Mouse (Mus musculus): ENCODE measurements at regions not wholly inside any gene's neighbourhood (a gene's known extent, or its start where the extent isn't known, plus 50 kb on each side); places are given as distances from the start of the nearest gene placed in this dataset.
A peak's percentile ranks its signal among the peaks of the same experiment; 100 is the strongest.

- no peak for DNase-seq
These were observed 582.0 kb upstream of the Negr1 start for GRCm38 (mm10) chr3:155979636-155980035.

- DNase-seq, result no peak
These were observed 567.5 kb upstream of the Negr1 start for GRCm38 (mm10) chr3:155994044-155994443.

- DNase-seq, result no peak
These were observed 543.8 kb upstream of the Negr1 start for GRCm38 (mm10) chr3:156017676-156018230.

- DNase-seq, result no peak
These were observed 532.9 kb upstream of the Negr1 start for GRCm38 (mm10) chr3:156028602-156029188.

DNA sequence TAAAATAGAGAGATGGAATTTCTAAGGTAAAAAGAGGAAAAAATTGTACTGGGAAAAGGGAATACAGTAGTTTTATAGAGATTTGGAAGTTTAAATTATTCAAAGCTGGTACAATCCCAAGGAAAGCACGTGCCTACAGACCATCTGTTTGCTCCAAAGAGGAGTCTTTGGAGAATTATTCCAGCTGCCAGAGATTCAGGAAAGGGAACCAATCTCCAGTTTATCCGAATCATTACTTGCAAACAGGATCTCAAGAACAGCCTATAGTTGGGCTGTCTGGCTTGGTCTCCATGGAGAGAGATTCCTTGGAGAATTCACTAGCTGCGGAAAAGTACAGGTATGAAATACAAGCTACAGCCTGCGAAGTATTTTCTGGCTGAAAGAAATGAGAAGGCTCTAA is 491.3 kb upstream of the Negr1 start:
- no peak for DNase-seq

DNA sequence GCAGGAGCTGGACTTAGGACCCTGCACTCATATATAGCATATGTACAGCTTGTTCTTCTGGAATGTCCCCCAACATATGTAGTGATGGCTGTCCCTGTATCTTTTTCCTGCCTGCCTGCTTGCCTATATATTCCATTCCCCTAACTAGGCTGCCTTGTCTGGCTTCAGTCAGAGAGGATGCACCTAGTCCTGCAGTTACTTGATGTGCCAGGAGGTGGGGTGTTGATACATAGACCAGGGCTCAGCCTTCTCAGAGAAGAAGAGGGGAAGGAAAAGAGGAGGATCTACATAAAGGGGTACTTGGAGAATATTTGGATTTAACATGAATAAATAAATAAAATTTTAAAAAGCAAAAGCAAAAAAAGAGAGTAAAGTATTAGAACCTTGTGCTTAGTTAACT is 479.3 kb upstream of the Negr1 start:
- DNase-seq, result no peak

DNA sequence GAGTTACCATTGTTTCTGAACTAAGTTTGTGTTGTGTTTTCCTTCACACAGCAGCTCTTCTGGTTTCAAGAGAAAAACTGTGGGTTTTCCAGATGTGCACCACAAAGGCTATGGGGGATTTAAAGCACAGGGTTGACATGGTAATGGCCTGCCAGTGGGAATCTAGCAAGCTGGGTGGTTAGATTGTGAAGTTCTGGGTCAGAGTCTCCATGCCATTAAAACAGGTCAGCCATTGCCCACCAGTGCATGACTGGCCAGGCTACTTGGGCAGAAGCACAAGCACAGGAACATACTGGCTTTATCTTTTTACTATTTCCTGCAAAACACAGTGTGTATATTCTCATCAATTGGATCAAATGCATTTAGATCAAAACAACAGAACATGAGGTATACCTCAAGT is 467.9 kb upstream of the Negr1 start:
- no peak for DNase-seq

- DNase-seq, result no peak
These were observed 466.6 kb upstream of the Negr1 start for GRCm38 (mm10) chr3:156094990-156095389.

GRCm38 (mm10) chr3:156105788-156106187 is 455.8 kb upstream of the Negr1 start:
- no peak for DNase-seq

DNA sequence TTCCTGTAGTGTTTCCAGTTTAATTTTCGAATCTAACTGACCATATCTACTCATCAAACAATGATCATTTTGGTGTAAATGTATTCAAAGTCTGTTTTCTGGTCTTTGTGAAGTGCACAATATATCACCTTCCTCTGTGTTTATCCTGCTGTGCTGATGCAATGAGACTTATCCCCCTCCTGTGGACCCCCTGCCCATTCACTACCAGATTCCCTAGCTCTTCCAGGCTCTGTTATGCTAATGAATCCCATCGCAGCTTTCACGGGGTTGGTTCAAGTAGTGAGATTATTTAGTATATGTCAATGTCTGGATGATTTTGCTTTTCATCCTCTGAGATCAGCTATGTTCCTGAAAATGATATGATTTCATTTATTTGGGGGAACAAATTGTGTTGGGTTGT is 441.3 kb upstream of the Negr1 start:
- DNase-seq, result no peak

DNA sequence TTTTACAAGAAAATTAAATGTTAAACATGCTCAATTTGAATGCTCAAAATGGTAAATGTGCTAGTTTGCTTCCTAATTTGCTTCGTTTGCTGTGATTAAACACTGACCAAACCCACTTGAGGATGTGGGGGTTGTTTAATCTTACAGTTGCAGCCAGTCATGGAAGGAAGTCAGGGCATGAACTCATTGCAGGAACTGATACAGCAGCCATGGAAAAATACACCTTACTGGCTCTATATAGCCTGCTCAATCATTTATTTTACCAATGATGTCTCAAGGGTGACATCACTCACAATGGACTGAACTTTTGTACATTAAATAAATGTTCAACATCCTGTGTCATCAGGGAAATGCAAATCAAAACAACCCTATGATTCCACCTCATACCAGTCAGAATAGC is 430.0 kb upstream of the Negr1 start:
- DNase-seq, result no peak

- DNase-seq, result no peak
These were observed 420.2 kb upstream of the Negr1 start for GRCm38 (mm10) chr3:156141355-156141754.

DNA sequence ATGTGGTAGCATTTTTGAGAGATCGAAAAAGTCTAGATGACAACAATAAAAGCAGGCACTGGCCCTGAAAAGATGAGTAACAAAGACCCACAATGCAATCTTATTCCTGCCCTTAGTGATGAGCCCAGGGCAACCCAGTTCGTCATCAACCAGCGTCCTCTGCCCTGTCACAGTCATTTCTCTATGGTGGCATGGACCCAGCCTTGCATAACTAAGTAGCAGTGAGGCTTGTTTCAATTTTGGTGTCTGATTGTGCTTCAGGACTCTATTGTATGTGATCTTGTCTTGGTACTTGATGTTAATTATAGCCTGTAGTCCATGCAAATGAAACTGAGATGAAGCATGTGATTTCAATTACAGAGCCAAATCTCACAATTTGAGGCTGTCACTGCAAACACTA is 412.3 kb upstream of the Negr1 start:
- DNase-seq, result no peak

DNA sequence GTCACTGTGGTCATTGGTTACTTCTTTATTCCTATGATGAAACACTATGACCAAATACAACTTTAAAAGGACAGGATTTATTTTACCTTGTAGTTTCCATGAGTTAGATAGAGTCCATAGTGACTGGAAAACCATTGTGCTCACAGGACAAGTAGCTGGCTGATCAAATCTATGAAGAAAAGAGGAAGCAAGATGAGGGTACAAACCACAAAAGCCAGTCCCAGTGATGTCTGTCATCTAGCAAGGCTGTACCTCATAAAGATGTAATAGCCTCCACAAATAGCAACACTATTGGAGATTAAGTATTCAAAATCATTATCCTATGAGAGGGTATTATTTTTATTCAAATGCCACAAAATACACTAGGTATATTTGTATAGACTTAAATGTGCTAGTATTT is 391.5 kb upstream of the Negr1 start:
- no peak for DNase-seq

GRCm38 (mm10) chr3:156198688-156199087 is 362.9 kb upstream of the Negr1 start:
- DNase-seq, result no peak

- DNase-seq, result no peak
These were observed 361.7 kb upstream of the Negr1 start for GRCm38 (mm10) chr3:156199749-156200467.

- DNase-seq, result no peak
These were observed 356.3 kb upstream of the Negr1 start for GRCm38 (mm10) chr3:156205246-156205645.

DNA sequence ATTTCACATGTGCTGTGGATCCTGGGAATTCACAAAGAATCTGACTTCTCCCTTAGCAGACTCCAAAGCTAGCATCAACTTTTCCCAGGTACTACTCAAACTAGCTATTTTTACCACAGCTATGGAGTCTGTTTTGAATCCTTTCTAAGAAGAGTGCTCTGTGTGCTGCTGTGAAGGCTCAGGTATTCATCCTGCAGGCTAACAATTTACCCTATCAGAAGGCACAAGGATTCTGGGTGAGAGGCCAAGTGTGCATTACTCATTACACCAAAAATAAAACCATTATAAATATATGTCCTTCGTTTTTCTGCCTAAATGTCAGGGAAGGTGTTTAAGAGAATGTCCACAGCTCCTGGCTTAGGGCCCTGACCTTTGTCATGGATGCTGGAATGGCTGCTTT is 353.2 kb upstream of the Negr1 start:
- DNase-seq, result no peak

DNA sequence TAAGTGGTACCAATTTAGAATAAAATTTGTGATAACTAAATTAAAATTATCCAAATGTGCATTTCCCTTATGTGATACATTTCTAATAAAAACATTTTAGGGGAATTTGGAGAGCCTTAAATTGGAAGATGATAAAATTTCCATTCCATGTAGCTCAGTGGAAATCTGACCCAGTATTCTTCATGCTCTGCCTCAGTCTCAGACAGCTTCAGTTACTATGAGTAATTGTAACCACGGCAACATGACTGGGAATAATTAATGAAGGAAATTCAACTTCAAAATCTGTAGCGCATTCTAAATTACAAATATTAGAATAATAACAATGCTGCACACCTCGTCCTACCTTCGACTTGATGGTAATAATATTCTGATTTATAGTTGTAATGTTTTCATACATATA is 350.8 kb upstream of the Negr1 start:
- DNase-seq, result no peak

DNA sequence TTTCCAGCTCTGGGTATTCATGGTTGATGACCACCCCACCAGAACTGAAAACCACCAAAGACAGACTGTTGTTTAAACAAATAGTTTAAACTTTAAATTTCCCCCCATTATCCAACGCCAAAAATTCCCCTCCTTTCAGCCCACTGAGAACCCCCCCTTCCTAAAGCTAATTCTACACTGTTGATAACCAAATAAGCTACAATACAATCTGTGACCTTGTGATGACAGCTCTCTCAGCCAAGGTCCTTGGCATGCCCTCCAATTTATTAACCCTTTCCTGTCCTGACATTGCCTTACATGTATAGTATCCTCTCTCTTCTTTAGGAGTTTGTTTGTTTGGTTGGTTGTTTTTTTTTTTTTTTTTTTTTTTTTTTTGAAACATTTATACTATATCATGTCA is 346.8 kb upstream of the Negr1 start:
- no peak for DNase-seq

DNA sequence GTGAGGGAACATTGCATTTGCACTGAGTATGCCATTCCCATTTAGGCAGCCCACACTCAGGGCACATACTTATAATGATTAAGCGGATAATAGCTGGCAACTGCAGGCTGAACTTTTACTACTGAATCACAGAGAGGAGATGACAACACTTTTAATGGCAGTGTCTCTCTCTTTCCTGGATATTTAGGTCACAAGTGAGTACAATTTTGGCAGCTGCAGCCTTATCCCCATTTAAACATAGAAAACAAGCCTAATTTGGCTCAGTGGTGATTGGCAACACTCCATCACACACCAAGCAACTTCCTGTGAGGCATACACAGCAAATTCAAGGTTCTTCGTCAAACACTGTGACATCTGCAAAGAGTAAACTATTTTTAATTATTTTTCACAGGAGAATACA is 329.5 kb upstream of the Negr1 start:
- DNase-seq, result peak in 1 of 2 experiments; percentile 1

- no peak for DNase-seq
These were observed 325.6 kb upstream of the Negr1 start for GRCm38 (mm10) chr3:156235955-156236354.

DNA sequence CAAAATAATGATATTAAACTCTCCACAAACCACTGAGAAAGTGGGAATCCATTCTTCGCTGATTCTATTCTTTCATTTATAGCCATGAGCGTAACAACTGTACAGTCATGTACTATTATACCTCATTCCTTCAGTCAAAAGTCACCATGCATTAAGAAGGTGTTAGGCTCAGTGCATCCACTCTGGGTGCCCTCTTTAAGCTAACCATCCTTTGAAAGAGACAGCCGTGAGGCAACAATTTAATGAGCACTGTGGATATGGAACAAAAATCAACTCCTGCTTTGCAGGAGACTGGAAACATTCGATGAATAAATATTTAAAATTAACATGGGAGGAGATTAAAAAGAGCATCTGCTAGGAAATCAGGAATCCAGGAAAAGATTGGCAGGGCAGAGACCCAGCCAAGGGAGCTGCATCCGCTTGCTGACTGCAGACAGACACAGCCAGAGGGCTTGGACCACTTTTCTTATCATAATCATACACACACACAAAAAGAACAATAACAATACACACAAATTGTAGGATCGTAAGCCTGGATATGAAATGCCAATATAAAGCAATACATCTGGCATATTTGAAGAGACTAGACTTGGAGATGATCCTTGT is 309.2 kb upstream of the Negr1 start:
- no peak for DNase-seq
